18 mouse cellular contexts compared by ENCODE assay signal in the genomic region with DNA sequence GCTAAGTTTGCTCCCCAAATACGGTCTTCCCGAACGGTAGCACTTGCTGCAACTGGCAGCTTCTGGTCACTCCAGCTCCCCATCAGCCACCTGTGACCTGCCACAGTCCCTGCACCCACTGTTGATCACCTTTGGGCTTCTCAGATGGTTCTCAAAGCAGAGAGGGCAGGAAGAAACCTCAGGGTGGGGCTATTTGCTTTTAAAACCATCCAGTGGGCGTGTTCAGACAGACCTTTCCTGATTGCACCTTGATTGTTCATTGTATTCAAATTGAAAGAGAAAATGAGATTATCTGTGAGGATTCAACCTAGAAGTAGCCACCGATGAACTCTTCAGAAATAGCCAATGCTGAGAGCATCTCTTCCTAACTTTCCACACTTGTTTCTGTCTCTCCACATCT.
DNase-seq lines count a peak whose midpoint lies in the region; ATAC-seq and TF ChIP-seq lines count a peak whose summit lies in the region.
"Had no signal": no experiment of that assay in that cellular context is flagged by ENCODE, and none has a peak within 500 bp of the region (broad histone marks: within the 10 kb centered on the region; RNA-seq: fewer than 3 reads in every experiment).

No protein-coding gene starts in this region.

- peaks cover 58% of the 10 kb centered on the region for H3K4me1 ChIP-seq in megakaryocyte, embryonic 14.5 days
- H3K4me1 ChIP-seq: heart, embryonic 15.5 days had no signal

- H3K9me3 ChIP-seq in megakaryocyte, embryonic 14.5 days: peaks cover 7% of the 10 kb centered on the region
- H3K9me3 ChIP-seq: embryonic facial prominence, embryonic 10.5 days; forebrain, embryonic 13.5 days; heart, embryonic 15.5 days; hindbrain, embryonic 10.5 days had no signal

- peak overlapping the region; percentile 57 for H3K4me3 ChIP-seq in megakaryocyte, embryonic 14.5 days (replicated peaks)
- no peak overlapping the region for H3K4me3 ChIP-seq in layer of hippocampus, adult 2 months
- H3K4me3 ChIP-seq: embryonic facial prominence, embryonic 10.5 days; forebrain, embryonic 13.5 days; heart, embryonic 15.5 days; hindbrain, embryonic 10.5 days had no signal

- H3K36me3 ChIP-seq in megakaryocyte, embryonic 14.5 days (replicated peaks; ENCODE audit: low read length): peaks cover 3% of the 10 kb centered on the region
- H3K36me3 ChIP-seq: embryonic facial prominence, embryonic 10.5 days; heart, embryonic 15.5 days; hindbrain, embryonic 10.5 days had no signal

- TF ChIP-seq CTCF in layer of hippocampus, adult 2 months (conservative IDR thresholded peaks at IDR 0.05): no peak

- H3K27me3 ChIP-seq in megakaryocyte, embryonic 14.5 days (replicated peaks): no peaks in the 10 kb centered on the region

- ATAC-seq in granulocyte monocyte progenitor cell, adult 5-6 weeks (replicated peaks; ENCODE audit: poor library complexity, severe bottlenecking): 0 out of 2 replicates have a peak, but pooled peaks have one; percentile 5
- ATAC-seq: forebrain, embryonic 13.5 days; forebrain, postnatal 0 days had no signal

- DNase-seq in heart, adult 11 months: peak; percentile 43
- no peak for DNase-seq in heart, adult 8-10 months (ENCODE audit: low spot score)
- peak; percentile 75 for DNase-seq in CD4-positive, CD25-positive, alpha-beta regulatory T cell, adult 2 months (ENCODE audit: low read depth, low spot score)
- DNase-seq in cerebellum, adult 11 months: no peak
- no peak for DNase-seq in layer of hippocampus, adult 2 months (ENCODE audit: low spot score in 2 of 2)
- DNase-seq in adrenal gland, adult 2 months: no peak
- DNase-seq: adrenal gland, postnatal 25 days; cerebellum, adult 2 months; cerebellum, postnatal 10 days; forebrain, postnatal 0 days; gastrocnemius, postnatal 14 days had no signal

- no peak overlapping the region for H3K27ac ChIP-seq in layer of hippocampus, adult 2 months
- H3K27ac ChIP-seq: embryonic facial prominence, embryonic 10.5 days; forebrain, embryonic 13.5 days; heart, embryonic 15.5 days; hindbrain, embryonic 10.5 days; hindbrain, embryonic 14.5 days had no signal

Comparison
In these comparisons a context has a peak if more than half of its experiments do, and no peak if none do; other contexts are left out.
1. DNase-seq: peak in heart, adult 11 months (single experiment) and CD4-positive, CD25-positive, alpha-beta regulatory T cell, adult 2 months (single experiment); none in heart, adult 8-10 months (single experiment), cerebellum, adult 11 months (single experiment), layer of hippocampus, adult 2 months (0 of 2) and adrenal gland, adult 2 months (single experiment).